Mouse (Mus musculus) frontal cortex, postnatal 25 days (tissue): ENCODE measurements at regions not wholly inside any gene's neighbourhood (a gene's known extent, or its start where the extent isn't known, plus 50 kb on each side); places are given as distances from the start of the nearest gene placed in this dataset.

ENCODE experiments used
- DNase-seq, 2 experiments: peaks; one replicate each; pipeline ENCODE4 v3.0.0; 2022; ENCODE audit warnings: low spot score in 2 of 2

DNA sequence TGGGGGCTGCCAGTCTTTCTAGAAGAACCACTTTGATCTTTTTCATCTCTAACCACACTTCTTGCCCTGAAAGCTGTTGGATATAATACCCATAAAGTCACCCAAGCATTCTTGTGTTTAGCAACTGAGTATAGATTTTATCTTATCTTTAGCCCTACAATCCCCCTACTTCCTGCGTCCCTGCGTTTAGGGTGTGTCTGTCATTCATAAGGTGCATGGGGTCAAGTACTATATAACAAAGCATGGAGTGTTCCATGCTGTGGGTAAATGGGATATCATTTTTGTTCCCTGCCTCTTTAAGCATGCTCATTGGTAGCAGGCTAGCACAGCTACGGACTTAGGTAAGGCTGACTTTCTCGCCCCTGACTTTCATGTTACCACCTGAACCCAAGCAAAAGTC lies 122.5 kb upstream of the Twist2 start:
- DNase-seq, result no peak

DNA sequence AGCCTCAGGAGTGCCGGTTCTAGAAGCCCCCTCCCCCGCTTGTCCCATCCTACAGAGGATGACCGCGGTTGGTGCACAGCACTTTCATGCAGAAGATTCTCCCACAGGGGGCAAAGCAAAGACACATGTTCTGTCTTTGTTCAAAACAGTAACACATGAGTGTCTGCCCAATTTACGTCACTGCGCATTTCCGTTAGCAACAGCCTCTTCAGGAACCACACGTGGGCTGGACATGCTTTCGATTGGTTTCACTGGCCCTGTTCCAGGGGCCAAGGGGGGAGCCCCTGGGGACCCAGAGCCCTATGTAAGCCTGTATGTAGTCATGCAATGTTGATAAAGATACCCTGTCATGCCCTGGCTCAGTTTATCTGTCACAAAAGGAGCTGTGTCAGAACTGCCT lies 116.2 kb upstream of the Twist2 start:
- no peak for DNase-seq

DNA sequence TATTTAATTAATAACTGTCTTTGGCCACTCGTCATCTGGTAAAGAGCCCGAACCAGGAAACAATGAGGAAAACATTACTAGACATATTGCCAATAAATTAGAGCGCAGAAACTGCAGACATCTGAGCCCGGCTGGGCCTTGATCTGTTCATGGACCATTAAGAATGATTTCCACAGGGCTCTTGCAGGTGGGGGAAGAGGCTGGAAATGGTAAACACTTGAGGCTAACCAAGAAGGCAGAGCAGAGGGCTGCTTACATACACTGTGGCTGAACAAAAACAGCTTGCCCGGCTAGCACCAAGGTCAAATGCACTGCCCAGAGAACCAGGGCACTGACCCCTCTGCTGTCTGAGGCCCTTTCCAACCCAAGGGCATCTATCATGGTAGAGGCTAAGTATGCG lies 115.5 kb upstream of the Twist2 start:
- DNase-seq, result no peak

DNA sequence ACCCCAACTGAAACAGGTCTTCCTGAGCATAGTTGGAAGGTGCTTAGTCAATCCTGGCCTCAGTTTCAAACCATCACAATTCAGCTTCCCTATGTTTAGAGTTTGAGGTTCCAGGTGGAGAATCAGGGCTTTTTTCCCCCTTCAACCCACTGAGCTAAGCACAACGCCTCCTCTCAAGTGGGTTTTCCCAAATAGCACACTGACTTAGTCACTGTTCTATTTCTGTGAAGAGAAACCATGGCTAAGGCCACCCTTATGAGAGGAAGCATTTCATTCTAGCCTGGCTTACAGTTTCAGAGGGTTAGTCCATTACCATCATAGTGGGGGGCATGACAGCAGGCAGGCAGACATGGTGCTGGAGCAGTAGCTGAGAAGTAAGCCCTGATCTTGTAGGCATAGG lies 109.7 kb upstream of the Twist2 start:
- DNase-seq, result no peak

DNA sequence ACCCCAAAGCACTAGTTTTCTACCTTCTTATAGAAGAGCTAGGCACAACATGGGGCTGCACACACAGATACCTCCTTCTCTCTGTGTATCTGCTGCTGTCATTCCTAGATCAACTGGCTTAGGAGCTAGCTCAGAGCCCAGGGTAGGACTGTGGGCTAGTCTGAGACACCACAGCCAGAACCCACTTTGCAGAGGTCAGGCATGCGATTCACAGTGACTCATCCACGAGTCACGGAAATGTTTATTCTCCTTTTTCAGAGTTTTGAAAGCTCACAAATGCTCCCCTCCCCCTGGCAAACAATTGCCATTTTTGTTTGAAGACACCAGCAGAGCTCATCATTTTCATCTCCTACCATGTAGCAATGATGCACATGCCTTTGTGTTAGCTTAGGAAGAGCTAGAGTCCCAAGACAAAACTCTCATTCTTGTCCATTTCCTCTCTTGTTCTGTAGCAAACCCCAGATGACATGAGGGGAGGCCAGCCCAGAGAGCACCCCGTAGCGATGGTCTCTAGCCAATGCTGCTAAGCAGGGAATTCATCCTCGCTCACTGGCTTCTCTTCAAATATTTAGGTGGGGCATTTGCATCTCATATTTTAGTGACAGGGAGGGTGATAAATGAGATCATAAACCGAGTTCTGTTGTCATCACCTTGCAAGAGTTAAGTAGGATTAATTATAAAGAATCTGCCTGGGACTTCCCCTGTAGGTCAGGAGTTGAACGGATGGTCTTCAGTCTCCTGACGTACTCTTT lies 108.4 kb upstream of the Twist2 start:
- no peak for DNase-seq

DNA sequence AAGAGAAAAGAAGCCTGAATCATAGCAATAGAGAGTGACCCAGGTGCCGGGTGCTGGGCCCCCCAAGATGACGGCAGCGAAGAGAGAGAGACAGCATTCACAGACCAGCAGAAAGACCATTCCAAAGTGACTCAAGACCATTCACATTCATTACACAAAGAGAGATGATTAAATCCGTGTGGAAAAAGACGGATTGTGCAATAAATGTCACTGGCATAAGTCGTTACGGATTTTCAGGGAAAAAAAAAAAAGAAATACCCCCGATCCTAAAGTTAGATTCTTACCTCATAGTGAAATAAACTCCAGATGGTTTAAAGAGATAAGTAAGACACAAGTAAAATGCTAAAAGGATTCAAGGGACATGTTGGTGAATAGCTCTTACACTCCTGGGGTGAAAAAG lies 104.2 kb upstream of the Twist2 start:
- no peak for DNase-seq

DNA sequence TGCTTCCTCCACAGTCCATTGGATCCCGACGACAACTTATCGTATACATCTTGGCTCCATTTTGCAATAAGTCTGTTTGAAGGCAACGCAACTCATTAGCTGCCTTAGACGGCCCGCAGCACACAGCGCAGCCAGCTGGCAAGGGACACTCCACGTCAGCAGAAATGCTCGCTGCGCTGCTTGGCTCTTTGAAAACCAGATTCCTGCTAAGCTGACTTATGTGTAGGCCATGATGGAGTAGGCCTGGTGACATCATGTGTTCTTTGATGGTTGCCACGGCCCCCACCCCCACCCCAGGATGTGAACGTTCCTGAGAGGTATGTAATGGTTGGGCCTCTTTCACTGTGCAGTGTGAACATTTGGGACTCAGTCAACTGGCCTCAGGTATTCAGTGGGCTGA lies 99.8 kb upstream of the Twist2 start:
- DNase-seq, result no peak

DNA sequence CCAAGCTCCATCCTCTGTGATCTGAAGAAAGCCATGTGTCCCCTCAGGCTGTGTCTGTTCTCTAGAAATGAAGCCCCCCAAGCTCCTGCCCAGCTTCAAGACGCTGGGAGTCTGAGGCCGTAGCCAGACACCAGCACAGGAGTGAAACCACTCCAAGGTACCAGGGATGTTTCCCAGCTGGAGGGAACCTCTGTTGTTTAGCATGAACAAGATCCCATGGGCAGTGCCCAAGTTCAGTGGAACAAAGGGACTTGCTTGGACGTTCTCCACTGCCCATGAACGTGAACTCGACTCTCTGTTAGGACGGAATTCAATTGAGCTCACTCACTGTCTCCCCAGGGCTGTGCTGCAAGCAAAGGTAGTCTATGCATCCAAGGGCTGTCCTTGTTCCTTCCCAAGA lies 99.2 kb upstream of the Twist2 start:
- DNase-seq, result no peak

DNA sequence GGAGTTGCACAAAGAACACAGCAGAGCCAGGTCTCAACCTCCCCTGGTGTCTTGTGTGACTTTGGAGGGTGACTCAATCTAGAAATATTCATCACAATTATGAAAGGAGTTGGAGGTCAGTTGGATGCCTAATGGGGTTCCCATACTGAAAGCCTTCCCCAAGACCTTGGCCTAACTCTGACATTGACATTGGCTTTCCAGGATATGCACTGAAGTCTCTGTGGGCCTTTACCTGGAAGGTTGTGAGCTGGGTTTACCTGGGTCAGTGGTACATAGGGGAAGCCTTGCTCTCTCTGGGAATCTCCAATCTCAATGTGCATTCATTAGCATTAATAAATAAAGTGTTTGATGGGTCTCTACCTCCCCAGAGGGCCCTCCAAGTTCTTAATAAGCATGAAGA lies 98.5 kb upstream of the Twist2 start:
- no peak for DNase-seq

DNA sequence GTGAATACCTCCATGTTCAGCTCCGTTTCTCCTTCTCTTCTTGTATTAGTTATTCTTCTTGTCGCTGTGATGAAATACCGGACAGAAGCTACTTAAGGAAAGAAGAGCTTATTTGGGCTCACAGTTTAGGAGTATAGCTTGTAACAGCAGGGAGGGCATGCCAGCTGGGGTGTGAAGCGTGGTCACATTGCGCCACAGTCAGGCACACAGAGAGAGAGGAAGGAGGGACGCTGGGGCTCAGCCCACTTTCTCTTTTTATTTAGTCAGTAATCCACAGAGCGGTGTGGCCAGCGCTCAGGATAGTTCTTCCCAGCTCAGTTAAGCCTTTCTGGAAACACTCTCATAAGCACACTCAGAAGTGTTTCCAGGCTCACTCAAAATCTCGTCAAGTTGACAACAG lies 95.8 kb upstream of the Twist2 start:
- peak; percentile 7 to 23 for DNase-seq

DNA sequence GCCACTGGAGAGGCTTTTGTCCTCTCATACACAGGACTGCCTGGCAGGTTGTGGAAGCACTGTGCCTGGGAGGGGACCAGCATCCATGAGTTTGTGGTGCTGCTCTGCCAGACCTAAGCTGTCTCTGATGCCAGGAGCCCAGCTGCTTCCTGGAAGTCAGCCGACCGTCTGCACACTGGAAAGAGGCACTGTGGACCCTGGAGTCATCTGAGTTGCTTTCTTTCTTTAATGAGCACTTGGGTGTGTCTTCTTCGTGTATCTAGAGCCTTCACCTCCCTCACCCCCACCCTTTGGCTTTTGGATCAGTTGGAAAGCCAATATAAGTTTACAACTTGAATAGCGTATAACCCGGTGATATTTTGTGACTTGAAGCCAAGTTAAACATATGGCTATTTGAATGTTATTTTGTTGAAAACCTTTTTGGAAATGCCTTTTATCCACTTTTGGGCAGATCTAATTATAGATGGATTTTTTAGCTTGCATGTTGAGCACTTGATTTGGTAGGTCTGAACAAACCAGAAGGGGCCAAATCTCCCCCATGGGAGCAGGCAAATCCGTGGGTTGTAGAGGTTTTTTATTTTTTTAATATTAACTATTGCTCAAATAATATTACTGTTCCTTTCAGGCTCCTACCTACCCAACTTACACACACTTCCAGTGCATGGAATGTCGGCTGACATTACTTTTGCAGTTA lies 92.6 kb upstream of the Twist2 start:
- no peak for DNase-seq

DNA sequence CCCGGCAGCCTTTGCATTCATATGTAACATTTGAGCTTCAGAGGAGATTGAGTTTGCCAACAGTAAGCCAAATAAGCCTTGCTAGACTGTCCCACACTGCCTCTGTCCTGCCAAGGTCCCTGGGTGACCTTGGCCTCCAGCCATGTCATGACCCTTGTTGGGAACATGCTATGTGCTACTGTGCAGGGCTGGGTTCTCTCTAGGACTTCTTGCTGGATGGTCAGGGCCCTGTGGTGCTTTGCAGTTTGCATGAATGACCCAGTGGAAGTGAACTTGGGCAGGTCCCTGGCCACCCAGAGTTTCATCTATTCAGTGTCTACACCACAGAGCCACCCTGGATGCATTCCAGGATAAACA lies 92.0 kb upstream of the Twist2 start:
- DNase-seq, result no peak

DNA sequence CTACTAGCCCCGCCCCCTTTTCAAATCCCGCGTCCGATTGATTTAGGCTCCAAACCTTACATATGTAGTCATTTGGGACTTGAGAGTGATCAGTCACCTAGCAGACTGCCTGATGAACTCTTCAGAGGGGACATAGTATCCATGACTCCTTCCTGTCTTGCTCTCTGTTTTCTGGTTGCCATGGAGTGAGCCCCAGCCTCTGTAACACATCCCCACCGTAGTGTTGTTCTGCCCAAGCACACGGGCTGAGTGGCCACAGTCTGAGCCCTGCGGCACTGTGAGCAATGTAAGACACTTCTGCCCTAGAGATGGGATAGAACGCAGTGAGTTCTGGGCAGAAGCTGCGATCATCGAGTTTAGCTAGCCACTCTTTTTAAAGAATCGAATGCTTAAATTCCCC lies 88.1 kb upstream of the Twist2 start:
- no peak for DNase-seq

DNA sequence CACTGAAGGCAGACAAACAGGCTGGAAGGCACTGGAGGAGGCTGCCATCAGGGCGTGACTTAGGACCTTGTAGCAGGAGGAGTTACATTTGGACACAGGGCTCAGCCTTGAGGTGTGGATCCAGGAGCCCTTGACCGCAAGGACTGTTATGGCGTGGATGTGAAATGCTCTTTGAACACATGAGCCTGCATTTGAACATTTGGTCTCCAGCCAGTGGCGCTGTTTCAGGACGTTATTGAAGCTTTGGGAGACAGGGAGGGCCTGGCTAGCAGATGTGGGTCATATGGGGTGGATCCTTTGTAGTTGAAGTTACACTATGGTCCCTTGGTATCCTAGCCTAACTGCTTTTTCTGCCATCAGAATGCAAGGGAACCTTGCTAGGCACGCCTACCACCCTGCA lies 87.0 kb upstream of the Twist2 start:
- no peak for DNase-seq

DNA sequence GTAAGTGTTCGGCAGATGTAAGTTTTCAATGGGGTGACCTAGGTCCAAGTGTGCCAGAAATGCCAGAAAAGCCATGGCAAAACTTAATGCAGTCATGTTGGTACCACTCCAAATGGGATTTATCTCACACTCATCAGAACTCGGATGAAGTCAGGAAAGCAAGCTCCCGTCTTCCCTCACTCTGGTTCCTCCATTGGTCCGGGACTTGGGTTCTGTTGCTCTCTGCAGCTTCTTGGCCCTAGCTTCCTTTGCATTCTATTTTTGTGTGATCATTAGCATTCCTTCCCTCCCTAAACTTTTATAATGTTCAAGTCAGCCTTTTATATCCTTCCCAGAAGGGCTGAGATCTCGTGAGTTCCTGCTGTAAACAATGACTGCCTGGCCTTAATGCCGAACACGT lies 85.9 kb upstream of the Twist2 start:
- DNase-seq, result no peak

DNA sequence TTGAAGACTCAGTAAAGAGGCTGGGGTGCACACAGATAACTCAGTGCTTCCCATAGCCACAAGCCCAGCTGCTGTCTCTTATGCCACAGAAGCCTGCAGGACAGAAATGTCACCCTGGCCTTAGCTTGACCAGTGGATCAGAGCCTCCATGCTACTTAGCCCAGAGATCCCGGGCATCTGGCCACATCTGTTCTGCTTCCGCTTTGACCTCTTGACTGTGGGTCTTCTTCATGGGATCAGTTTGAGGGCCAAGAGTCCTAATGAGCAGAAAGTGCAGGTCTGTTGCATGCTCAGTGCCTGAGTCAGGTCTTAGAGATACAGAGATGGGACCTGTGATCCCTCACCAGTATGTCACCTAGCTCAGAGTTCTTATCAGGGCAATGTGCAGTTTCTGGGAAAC lies 85.5 kb upstream of the Twist2 start:
- no peak for DNase-seq

DNA sequence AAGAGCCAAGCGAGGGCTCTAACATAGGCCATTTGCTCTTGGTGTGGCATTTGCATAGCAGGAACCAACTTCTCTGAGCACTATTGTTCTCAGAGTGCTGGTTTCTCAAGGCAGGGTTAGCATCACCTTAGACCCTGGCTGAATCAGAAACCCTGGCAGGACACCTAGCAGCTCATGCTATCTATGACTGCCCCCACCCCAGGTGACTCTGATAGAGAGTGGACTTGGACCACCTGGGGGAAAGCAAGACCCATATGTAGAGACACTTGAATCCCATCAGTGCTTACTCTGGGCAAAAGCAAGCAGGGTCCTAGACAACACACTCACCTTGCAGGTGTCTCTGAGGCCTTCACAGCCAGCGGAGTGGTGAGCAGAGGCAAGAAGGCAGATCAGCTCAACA lies 84.4 kb upstream of the Twist2 start:
- DNase-seq, result no peak

DNA sequence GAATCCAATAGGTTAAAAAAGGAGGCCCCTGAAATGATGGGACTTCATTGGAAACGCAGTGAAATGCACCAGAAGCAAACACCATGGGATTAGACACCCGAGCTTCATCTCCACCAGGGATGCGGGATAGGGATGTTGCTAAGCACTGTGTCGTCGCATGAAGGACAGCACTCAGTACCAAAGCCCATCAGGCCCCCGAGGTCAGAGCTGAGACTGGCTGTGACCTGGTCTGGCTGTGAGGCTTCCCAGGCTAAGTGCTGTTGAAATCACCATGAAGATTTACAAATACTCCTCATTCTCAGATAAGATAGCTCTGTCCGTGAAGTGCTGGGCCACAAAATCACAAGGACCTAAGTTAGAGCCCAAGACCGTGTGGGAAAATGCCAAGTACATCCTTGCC lies 83.3 kb upstream of the Twist2 start:
- no peak for DNase-seq

DNA sequence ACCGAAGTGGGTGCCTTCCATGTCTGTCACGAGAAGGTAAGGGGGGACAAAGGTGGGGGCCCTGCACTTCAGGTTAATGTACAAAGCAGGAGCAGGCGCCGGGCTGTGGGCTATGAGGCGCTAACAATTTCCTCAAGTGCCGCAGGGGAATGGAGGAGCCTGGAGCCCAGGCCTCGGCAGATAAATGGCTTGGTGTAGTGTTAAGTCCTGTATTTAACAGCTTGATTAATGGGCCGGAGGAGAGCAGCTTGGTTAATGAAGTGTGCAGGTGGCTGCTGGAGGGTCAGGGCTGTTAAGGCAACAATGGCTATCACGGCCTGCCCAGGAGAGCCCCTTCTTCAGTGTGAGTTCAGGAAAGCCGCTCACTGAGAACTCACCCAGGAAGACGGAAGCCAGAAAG lies 72.0 kb upstream of the Twist2 start:
- no peak for DNase-seq

DNA sequence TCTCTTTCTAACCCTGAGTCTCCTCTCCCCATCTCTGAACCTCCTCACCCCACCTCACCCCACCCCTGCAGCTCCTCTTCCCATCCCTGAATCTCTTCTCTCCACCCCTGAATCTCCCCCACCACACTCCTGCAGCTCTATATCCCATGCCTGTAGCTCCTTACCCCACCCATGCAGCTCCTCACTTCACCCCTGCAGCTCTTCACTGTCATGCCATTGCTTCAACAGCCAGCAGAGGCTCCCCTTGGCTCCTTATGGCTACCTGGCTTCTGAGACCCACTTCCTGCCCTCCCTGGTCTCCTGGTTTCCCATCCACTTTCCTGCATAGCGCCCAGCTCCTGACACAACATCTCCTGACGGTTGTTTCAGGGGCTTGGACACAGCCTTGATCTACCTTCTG lies 71.0 kb upstream of the Twist2 start:
- no peak for DNase-seq

DNA sequence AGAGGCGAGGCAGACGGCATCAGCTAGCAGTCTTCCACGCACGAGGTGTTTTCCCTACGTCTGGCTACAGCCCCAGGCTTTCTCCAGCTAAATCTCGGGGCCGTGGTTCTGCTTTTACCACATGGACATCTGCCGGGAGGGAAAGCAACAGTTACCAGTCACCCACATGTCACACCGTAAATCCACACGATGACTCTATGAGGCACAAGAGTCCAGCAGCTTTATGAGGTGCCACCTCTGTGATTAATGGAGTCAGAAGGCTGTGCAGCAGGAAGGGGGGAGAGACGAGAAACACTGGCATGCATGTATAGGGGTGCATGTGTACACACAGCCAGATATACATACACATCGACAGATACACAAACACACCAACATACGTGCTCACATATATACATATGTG lies 69.6 kb upstream of the Twist2 start:
- no peak for DNase-seq

DNA sequence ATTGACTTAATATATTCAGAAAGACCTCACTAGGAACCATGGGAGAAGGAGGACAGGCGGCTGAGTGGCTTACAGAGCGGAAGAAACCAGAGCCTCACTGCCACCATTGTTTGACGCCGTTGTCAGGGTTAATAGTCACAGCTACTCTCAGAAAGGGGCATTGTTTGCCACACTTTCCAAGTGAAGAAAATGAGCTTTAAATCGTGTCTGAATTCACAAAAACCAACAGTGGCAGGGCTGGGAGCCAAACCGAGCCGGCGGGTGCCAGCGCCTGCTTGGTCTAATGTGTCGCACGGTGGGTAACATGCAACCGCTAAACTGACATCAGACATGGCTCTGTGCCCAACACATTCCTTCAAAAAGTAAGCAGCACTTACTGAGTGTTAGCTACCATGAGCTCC lies 68.8 kb upstream of the Twist2 start:
- DNase-seq, result no peak

DNA sequence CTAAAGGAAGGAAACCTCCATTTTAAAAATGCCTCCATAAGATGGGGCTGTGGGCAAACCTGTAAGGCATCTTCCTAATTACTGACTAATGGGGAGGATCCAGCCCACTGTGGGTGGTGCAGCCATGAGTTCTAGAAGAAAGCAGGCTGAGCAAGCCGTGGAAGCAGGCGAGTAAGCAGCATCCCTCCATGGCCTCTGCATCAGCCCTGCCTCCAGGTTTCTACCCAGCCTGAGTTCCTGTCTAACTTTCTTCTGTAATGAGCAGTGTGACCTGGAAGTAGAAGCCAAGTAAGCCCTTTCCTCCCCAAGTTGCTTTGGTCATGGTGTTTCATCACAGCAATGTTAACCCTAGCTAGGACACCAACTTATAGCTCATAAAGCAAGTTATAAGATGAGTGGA lies 66.5 kb upstream of the Twist2 start:
- no peak for DNase-seq

DNA sequence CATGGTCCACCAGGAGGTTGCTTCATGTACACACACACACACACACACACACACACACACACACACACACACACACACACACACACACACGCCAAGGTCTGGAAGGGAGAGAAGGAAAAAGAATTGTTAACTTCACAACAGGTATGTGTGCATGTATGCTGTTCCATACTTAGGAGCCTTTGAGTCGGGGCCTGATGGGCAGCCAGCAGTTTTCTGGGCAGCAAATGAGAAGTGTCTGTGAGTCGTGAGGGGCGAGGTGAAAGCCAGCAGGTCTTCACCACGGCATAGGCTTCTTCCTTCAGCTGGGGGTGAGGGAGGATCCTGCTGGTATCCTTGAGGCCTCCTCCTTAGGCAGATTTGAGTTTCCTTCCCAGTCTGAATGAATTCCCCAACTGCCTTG lies 65.8 kb upstream of the Twist2 start:
- no peak for DNase-seq
